Mouse (Mus musculus) embryonic stem cell, embryonic (primary cell): ENCODE measurements around the gene Ttc9.

Experiments
- CTCF ChIA-PET, 4 experiments: fragments of 300-600 bp in 2 of 4; fragments of 350-600 bp in 2 of 4; sonication (Branson Sonifier 250); formaldehyde crosslinking; loops; one replicate each; lab custom pipeline; 2022; ENCODE audit warnings: inconsistent platforms in 2 of 4; lab: Charles Lee
- POLR2A ChIA-PET, 4 experiments: fragments of 300-600 bp in 2 of 4; fragments of 350-600 bp in 2 of 4; sonication (Branson Sonifier 250); formaldehyde crosslinking; loops; one replicate each; lab custom pipeline; 2022; ENCODE audit warnings: antibody characterized with exemption in 4 of 4, inconsistent platforms in 1 of 4; lab: Charles Lee

Gene Ttc9

GRCm38 (mm10) chr12:81640656-81641055 lies 9.6 kb downstream of the Ttc9 start:
- POLR2A ChIA-PET: interaction anchor here in 2 of 4 experiments (0.6 to 0.7 kb wide), 2 partner anchors 9 to 128 kb away, joined by 3 to 4 read pairs; no protein-coding TSS in a partner anchor
- CTCF ChIA-PET: no interaction called here

DNA sequence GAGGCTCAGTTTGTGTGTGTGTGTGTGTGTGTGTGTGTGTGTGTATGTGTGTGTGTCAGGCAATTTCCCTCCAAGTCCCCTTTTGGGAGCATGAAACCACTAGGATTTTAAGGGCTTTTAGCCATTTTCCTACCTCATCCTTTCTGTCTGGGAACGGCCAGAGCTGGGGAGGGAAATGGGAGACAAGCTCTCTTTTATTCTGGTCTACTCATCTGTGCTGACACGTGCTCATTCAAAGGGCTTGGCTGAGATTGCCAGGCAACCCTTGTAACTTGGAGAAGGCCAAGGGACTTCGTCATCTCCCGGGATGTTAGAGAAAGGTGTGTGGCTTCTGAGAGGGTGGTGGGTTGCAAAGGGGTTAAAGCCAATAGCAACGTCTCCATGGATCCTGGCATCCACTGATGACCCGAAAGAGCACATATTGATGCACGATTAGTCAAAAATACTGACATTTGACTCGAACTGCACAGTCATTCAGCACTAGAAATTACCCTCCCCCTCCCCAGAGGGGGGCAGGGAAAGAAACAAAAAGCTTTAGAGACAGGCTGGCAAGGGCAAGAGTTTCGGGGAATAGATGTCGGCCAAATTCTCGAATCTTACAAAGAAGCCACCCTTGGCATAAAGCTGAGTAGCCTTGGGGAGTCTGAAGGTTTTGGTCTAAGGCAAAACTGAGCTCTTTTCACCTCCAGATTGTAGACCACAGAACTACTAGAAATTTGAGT lies 11.5 kb downstream of the Ttc9 start:
- POLR2A ChIA-PET: interaction anchor here in 3 of 4 experiments (0.6 to 1.5 kb wide), 4 partner anchors 11 to 48 kb away, joined by 3 to 4 read pairs (median 3); partner anchors contain the start of genes Med6 (in 1 of the 3) and Ttc9 (in 1 of the 3)
- CTCF ChIA-PET: no interaction called here

GRCm38 (mm10) chr12:81646811-81647210 lies 15.8 kb downstream of the Ttc9 start:
- ChIA-PET POLR2A (no interaction called here), CTCF (no interaction called here)

- POLR2A ChIA-PET: interaction anchor here in 2 of 4 experiments (0.7 to 1.2 kb wide), 4 partner anchors 9 to 22 kb away, joined by 3 read pairs; partner anchors contain the start of gene Ttc9 (in 1 of the 2)
- CTCF ChIA-PET: no interaction called here
Observed at GRCm38 (mm10) chr12:81653344-81653743, 22.3 kb downstream of the Ttc9 start.

- ChIA-PET POLR2A (interaction anchor here in 3 of 4 experiments (0.6 to 1.0 kb wide), 4 partner anchors 12 to 485 kb away, joined by 3 to 4 read pairs (median 3); no protein-coding TSS in a partner anchor), CTCF (interaction anchor here in 2 of 4 experiments (0.6 kb wide), 2 partner anchors 131 to 258 kb away, joined by 3 read pairs; no protein-coding TSS in a partner anchor)
Observed at GRCm38 (mm10) chr12:81657321-81657720, 26.3 kb downstream of the Ttc9 start.

- CTCF ChIA-PET: interaction anchor here in 2 of 4 experiments (0.6 kb wide), 2 partner anchors 130 to 258 kb away, joined by 3 read pairs; no protein-coding TSS in a partner anchor
- POLR2A ChIA-PET: interaction anchor here in 2 of 4 experiments (0.6 to 1.0 kb wide), 3 partner anchors 11 to 59 kb away, joined by 3 read pairs; no protein-coding TSS in a partner anchor
Observed at GRCm38 (mm10) chr12:81658086-81658485, 27.0 kb downstream of the Ttc9 start.

DNA sequence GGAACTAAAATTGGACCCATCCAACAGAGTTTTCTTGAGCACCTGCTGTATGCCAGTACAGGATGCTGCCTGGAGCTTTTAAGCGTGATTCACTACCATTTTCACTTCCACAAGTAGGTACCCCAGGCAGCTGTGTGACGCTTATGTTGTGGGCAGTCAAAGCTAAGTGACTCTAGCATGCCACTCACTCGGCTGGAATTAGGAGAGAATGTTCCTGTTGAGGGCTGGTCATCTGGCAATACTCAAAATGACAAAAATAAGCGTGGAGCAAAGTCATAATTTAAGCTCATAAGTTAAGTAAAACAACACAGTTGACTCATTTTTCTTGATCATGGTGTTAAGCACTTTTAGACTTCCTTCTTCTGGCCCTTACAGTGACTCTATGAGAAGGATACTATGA lies 31.0 kb downstream of the Ttc9 start:
- CTCF ChIA-PET: no interaction called here
- POLR2A ChIA-PET: interaction anchor here in 2 of 4 experiments (0.6 to 3.0 kb wide), 8 partner anchors 10 to 185 kb away, joined by 3 to 18 read pairs (median 8); partner anchors contain the start of genes Ttc9 (in 2 of the 2) and Med6 (in 1 of the 2)

DNA sequence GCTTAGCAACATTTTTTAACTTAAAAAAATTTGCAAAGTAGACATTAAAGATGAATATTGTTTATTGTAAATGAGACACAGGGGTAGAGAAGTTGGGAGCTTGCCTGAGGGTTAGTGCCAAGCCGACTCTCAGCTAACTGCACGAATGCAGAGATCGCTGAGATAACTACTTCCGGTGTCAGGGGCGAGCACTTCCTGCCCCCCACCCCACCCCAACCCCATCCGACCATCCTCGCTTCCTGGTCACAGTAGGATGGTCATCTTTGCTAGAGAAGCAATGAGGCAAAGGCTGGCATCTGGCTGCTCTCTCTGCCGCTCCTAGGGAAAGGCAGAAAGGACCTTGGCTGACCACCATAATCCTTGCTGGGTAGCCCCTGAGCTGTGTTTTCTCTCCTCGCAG lies 32.1 kb downstream of the Ttc9 start:
- CTCF ChIA-PET: no interaction called here
- POLR2A ChIA-PET: interaction anchor here in 3 of 4 experiments (0.5 to 3.0 kb wide), 30 partner anchors 9 to 1040 kb away, joined by 3 to 18 read pairs (median 4); partner anchors contain the start of genes Ttc9 (in 3 of the 3), Med6 (in 2 of the 3) and Map3k9 (in 1 of the 3)

DNA sequence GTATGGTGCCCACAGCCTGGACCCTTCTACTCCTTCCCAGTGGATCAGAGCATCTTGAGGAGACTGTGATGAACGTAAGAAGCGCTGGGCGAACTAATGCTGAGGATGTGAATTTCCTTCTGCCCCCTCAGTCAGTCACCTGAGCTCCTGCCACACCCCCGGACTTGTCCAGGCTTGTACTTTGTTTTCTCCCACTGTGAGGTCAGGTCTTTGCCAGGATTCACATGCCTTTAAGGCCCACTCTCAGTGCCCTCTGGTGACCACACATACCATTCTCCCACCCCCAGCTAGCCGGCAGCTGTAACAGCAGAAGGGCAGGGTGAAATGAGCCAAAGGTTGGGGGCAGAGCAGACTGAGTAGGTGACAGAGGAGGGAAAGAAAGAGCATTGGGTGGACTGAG lies 32.9 kb downstream of the Ttc9 start:
- ChIA-PET POLR2A (interaction anchor here in 3 of 4 experiments (0.5 to 3.0 kb wide), 33 partner anchors 8 to 645 kb away, joined by 3 to 18 read pairs (median 4); partner anchors contain the start of genes Ttc9 (in 3 of the 3), Med6 (in 2 of the 3) and Map3k9 (in 1 of the 3)), CTCF (no interaction called here)

DNA sequence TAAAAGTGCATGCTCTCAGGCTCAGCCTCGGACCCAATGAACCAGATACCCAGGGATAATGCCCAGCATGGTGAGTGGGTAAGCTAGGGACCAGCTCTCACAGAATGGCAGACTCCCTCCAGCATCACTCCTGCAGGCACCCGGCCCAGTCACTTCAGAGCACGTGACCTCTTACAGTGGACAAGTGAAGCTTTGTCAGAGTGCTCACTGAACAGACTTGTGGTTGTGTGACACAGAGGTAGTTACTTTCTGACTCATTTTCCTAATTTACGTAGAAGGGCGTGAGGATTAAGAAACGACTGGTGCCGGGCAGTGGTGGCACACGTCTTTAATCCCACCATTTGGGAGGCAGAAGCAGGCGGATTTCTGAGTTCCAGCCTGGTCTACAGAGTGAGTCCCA lies 37.4 kb downstream of the Ttc9 start:
- POLR2A ChIA-PET: interaction anchor here in 2 of 4 experiments (0.6 to 0.7 kb wide), 3 partner anchors 43 to 1493 kb away, joined by 3 to 4 read pairs (median 3); no protein-coding TSS in a partner anchor
- CTCF ChIA-PET: no interaction called here

DNA sequence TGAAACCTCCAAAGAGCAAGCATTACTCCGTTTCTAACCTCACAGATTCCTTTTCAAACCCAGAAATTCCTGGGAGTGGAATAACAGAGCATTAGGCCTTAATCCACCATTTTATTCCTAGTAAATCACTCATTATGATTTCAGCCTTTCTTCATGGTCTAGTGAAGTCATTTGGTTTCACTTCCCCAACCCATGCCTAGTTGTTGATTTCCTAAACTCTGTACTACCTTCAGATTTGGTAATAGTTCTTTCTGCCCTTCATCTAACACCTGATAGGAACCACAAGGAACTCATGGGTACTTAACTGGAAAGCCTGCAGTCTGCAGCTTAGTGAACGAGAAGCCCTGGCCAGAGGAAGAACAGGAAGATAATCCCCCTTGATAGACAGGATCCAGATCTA lies 44.5 kb downstream of the Ttc9 start:
- POLR2A ChIA-PET: interaction anchor here in 2 of 4 experiments (0.6 to 1.3 kb wide), 2 partner anchors 11 to 470 kb away, joined by 3 read pairs; no protein-coding TSS in a partner anchor
- CTCF ChIA-PET: interaction anchor here in 1 of 4 experiments (0.7 kb wide), 1 partner anchor 9 kb away, joined by 4 read pairs; no protein-coding TSS in a partner anchor

- ChIA-PET CTCF (interaction anchor here in 1 of 4 experiments (0.6 to 0.9 kb wide), 3 partner anchors 61 to 193 kb away, joined by 3 read pairs; no protein-coding TSS in a partner anchor), POLR2A (interaction anchor here in 3 of 4 experiments (0.5 to 1.9 kb wide), 8 partner anchors 8 to 933 kb away, joined by 3 to 6 read pairs (median 3); partner anchors contain the start of gene Sipa1l1 (in 1 of the 3))
Observed at GRCm38 (mm10) chr12:81679807-81680529, 48.9 kb downstream of the Ttc9 start.

DNA sequence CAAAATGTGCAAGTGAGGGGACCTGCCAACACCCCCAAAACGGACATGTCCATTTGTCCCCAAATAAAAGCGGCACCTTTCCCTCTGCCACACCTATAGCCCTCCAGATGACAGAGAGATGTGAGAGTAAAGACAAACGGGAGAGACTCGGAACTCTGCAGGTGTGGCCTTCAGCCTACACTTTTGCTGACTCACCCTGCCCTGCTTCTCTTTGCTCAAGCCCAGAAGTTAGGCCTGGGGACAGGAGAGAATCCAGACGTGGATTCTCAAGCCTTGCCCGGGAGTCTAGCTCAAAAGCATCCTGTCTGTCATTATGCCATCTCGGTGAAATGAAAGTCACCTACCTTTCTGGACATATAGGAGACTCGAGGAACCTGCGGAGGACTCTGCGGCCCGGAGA lies 52.3 kb downstream of the Ttc9 start:
- ChIA-PET CTCF (no interaction called here), POLR2A (interaction anchor here in 2 of 4 experiments (0.9 to 4.0 kb wide), 8 partner anchors 9 to 241 kb away, joined by 3 to 18 read pairs (median 5); partner anchors contain the start of genes Ttc9 (in 2 of the 2) and Med6 (in 1 of the 2))

- POLR2A ChIA-PET: interaction anchor here in 2 of 4 experiments (0.6 to 4.0 kb wide), 7 partner anchors 10 to 799 kb away, joined by 3 to 18 read pairs (median 4); partner anchors contain the start of gene Ttc9 (in 1 of the 2)
- CTCF ChIA-PET: interaction anchor here in 3 of 4 experiments (0.6 to 0.7 kb wide), 4 partner anchors 9 to 637 kb away, joined by 3 to 4 read pairs (median 4); no protein-coding TSS in a partner anchor
Observed at GRCm38 (mm10) chr12:81684096-81684495, 53.0 kb downstream of the Ttc9 start.

DNA sequence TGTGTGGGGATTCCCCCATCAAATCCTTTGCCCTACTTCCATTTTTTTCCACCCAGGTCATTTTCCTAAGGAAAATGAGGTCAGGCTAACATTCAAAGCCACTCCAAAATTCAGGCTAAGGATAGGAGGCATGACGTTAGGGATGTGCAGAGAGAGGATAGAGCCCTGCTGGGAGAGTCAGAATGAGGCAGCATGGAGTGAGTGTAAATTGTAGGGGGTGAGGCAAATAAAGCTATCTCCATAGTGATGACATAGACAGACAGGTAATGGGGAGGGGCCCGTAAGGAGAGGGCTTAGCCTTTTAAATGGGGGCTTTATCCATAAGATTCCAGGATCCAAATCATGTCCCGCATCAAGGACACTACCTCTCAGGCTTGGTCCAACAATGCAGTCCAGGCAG lies 54.9 kb downstream of the Ttc9 start:
- POLR2A ChIA-PET: interaction anchor here in 2 of 4 experiments (0.7 to 1.9 kb wide), 6 partner anchors 10 to 94 kb away, joined by 3 to 5 read pairs (median 3); partner anchors contain the start of gene Ttc9 (in 2 of the 2)
- CTCF ChIA-PET: no interaction called here

GRCm38 (mm10) chr12:81686406-81687117 lies 55.5 kb downstream of the Ttc9 start:
- ChIA-PET CTCF (no interaction called here), POLR2A (interaction anchor here in 3 of 4 experiments (0.7 to 1.9 kb wide), 6 partner anchors 11 to 75 kb away, joined by 3 to 5 read pairs (median 3); partner anchors contain the start of gene Ttc9 (in 2 of the 3))

- POLR2A ChIA-PET: interaction anchor here in 2 of 4 experiments (0.6 to 2.4 kb wide), 6 partner anchors 8 to 110 kb away, joined by 3 to 12 read pairs (median 4); partner anchors contain the start of genes Map3k9 (in 1 of the 2) and Ttc9 (in 1 of the 2)
- CTCF ChIA-PET: interaction anchor here in 1 of 4 experiments (0.6 to 1.8 kb wide), 2 partner anchors 69 to 101 kb away, joined by 3 to 4 read pairs; no protein-coding TSS in a partner anchor
Observed at GRCm38 (mm10) chr12:81687873-81688272, 56.8 kb downstream of the Ttc9 start.
